Mouse (Mus musculus): ENCODE measurements around the gene Rsbn1.

DNA sequence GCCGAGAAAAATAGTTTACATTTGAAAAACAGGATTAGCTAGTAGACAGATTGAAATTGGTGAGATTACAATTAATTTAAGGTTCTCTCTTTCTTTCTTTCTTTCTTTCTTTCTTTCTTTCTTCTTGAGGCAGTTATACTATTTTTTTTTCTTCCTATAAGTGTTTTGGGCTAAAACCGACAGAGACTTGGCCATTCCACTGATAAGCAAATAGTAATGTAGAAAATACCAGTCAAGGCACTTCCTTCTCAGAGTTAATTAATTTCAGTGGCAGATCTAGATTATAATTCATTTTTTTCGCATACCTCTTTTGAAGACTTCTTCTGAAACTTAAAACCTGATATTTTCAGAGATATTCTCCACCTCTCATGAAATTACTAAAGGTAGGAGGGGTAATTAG lies 11.4 kb downstream of the Rsbn1 start:
- TF ChIP-seq POLR2A (IDR thresholded peaks at IDR 0.05; ENCODE audit: low read depth, low read length) (no peak), CTCF (IDR thresholded peaks at IDR 0.05; ENCODE audit: borderline replicate concordance, insufficient read depth, low read length) (no peak)

Data from embryonic fibroblast, embryonic 13.5 days (primary cell).